Mouse (Mus musculus) B cell, adult (primary cell): ENCODE results near the gene Gm44579. TPM values are rescaled to one million over a fixed set of nuclear protein-coding genes. Genes with fewer than 3 reads are reported as not detected.

Experiments
- total RNA-seq: library from RNA; stranded (reverse); gene quantifications from 4 replicates; pipeline ENCODE4 v1.2.4, GENCODE M21; 2023; ENCODE audit not compliant: inconsistent age

Gm44579 gene
- total RNA-seq: not detected in 4 replicates

GRCm38 (mm10) chr15:98220877-98221276, at the start of gene Gm44579, which contains the start of gene Olfr287:
Gene Gm44579, minus strand, starts transcription at chr15:98220977.
Gene Olfr287, minus strand, starts transcription at chr15:98221056.

GRCm38 (mm10) chr15:98257193-98257592, 36.4 kb upstream of the Gm44579 start, which contains the start of gene H1fnt:
Gene H1fnt, minus strand, starts transcription at chr15:98257293.

GRCm38 (mm10) chr15:98234350-98234749, 13.6 kb upstream of the Gm44579 start, which contains the start of gene Olfr286:
Gene Olfr286, minus strand, starts transcription at chr15:98234450.

GRCm38 (mm10) chr15:98195442-98195841, 25.3 kb downstream of the Gm44579 start, which contains the start of gene Olfr288:
Gene Olfr288, minus strand, starts transcription at chr15:98195542.

GRCm38 (mm10) chr15:98166963-98167644, 53.7 kb downstream of the Gm44579 start, which contains the start of gene Ccdc184:
Gene Ccdc184, plus strand, starts transcription at chr15:98167158.

GRCm38 (mm10) chr15:98165525-98165924, 55.3 kb downstream of the Gm44579 start, which contains the start of gene Asb8:
Gene Asb8, minus strand, starts transcription at chr15:98165625.

Other genes starting within 250 kb of the Gm44579 start
- 0.39 to 0.48 TPM in 2 of 4 replicates, not detected in the others for gene Col2a1, start 216.3 kb downstream of the Gm44579 start, total RNA-seq
- 4.6 to 8.1 TPM (median 5.5 TPM) in 4 replicates for gene Pfkm, start 128.4 kb downstream of the Gm44579 start, total RNA-seq
- 60.4 to 67.2 TPM (median 62.3 TPM) in 4 replicates for gene Senp1, start 127.2 kb downstream of the Gm44579 start, total RNA-seq
- gene Asb8, start 55.4 kb downstream of the Gm44579 start, total RNA-seq: 15.8 to 21.0 TPM (median 18.6 TPM) in 4 replicates
- gene Ccdc184, start 53.8 kb downstream of the Gm44579 start, total RNA-seq: not detected in 4 replicates
- gene Olfr288, start 25.4 kb downstream of the Gm44579 start, total RNA-seq: not detected in 4 replicates
- gene Olfr287, start 79 bp upstream of the Gm44579 start, total RNA-seq: not detected in 4 replicates
- not detected in 4 replicates for gene Olfr286, start 13.5 kb upstream of the Gm44579 start, total RNA-seq
- not detected in 4 replicates for gene H1fnt, start 36.3 kb upstream of the Gm44579 start, total RNA-seq
- not detected in 4 replicates for gene Zfp641, start 75.2 kb upstream of the Gm44579 start, total RNA-seq
- not detected in 4 replicates for gene Olfr285, start 96.4 kb upstream of the Gm44579 start, total RNA-seq
- gene Olfr284, start 120.0 kb upstream of the Gm44579 start, total RNA-seq: not detected in 4 replicates
- not detected in 4 replicates for gene Olfr283, start 160.0 kb upstream of the Gm44579 start, total RNA-seq
- not detected in 4 replicates for gene Olfr282, start 210.2 kb upstream of the Gm44579 start, total RNA-seq
- not detected in 4 replicates for gene Olfr281, start 231.6 kb upstream of the Gm44579 start, total RNA-seq
- gene OR5BS1P, start 248.9 kb upstream of the Gm44579 start, total RNA-seq: not detected in 4 replicates